Mouse (Mus musculus) erythroblast, embryonic 14.5 days (primary cell): ENCODE measurements around the gene Trp53bp2.

Experiments
- GATA1 ChIP-seq: IDR thresholded peaks from 2 replicates; pipeline ENCODE4 v1.6.1; 2012; ENCODE audit warnings: low read length, inconsistent platforms, mixed read lengths
- TAL1 ChIP-seq: IDR thresholded peaks from 3 replicates; pipeline ENCODE4 v1.6.1; 2012; ENCODE audit warnings: low read length, inconsistent platforms, mixed read lengths

DNA sequence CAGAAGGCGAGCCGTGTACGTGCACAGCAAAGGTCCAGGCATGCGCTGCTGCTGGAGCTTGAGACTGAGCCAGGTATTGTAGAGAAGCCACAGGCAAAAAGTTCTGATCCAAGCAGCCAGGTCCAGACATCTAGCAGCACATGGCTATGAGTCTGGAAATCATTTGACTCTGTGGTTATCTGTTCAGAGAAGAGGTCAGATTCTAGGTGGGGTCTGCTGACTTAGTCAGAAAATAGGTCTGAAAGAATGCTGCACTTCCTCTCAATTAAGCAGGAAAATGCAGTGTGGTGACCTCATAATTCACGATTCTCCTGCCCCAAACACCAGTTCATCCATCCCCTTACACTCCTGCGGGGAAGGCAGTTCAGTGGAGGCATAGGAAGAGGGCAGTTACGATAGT lies 40.7 kb upstream of the Trp53bp2 start:
- TF ChIP-seq GATA1 = no peak
- TF ChIP-seq TAL1 = no peak
